Mouse (Mus musculus): ENCODE results near the gene Zfyve26. TPM values are rescaled to one million over a fixed set of nuclear protein-coding genes. Genes with fewer than 3 reads are reported as not detected.
"Not testable (repeated sequence)": the region's sequence is repeated elsewhere in the genome, so short reads cannot be mapped to it uniquely, and the experiment has no call there.

Zfyve26 gene
- total and polyA plus RNA-seq, 3 experiments: 10.8 to 14.8 (median 14.3) TPM

- intact Hi-C loops (cut with DNase I): no loop called here
- 88% methylated on average over 2 of the region's 2 CpGs for WGBS
- H3K79me2 ChIP-seq (replicated peaks; ENCODE audit: control insufficient read depth, insufficient read depth, low read length): no peaks in the 10 kb centered on the region; the same call in 1 of the 2 replicates
- no peak overlapping the region for H3K4me3 ChIP-seq
- no peak for TF ChIP-seq EP300 (IDR thresholded peaks at IDR 0.05; ENCODE audit: insufficient read depth, low read depth, low read length)
- TF ChIP-seq POLR2A (IDR thresholded peaks at IDR 0.05; ENCODE audit: insufficient read depth, low read depth, low read length): no peak
- H3K27ac ChIP-seq: no peak overlapping the region
- no peaks in the 10 kb centered on the region for H3K27me3 ChIP-seq (ENCODE audit: control insufficient read depth, insufficient read depth, low read length)
- H3K36me3 ChIP-seq (ENCODE audit: control insufficient read depth, insufficient read depth, low read length): no peaks in the 10 kb centered on the region
- H3K4me1 ChIP-seq (ENCODE audit: control insufficient read depth, insufficient read depth, low read length): no peaks in the 10 kb centered on the region
- no peak overlapping the region for H3K9ac ChIP-seq (ENCODE audit: low read depth, low read length)
- no peak for DNase-seq
Measured at GRCm38 (mm10) chr12:79327868-79328267, 31.8 kb upstream of the Zfyve26 start.

GRCm38 (mm10) chr12:79326745-79327144, 30.6 kb upstream of the Zfyve26 start:
- DNase-seq: no peak
- intact Hi-C loops (cut with DNase I): no loop called here
- TF ChIP-seq EP300 (IDR thresholded peaks at IDR 0.05; ENCODE audit: insufficient read depth, low read depth, low read length): no peak
- TF ChIP-seq CTCF (IDR thresholded peaks at IDR 0.05): no peak
- TF ChIP-seq POLR2A (IDR thresholded peaks at IDR 0.05; ENCODE audit: insufficient read depth, low read depth, low read length): no peak
- no peak overlapping the region for H3K4me3 ChIP-seq
- WGBS: 85% methylated on average over 2 of the region's 2 CpGs
- no peaks in the 10 kb centered on the region for H3K27me3 ChIP-seq (ENCODE audit: control insufficient read depth, insufficient read depth, low read length)
- H3K27ac ChIP-seq: no peak overlapping the region
- no peaks in the 10 kb centered on the region; the same call in 1 of the 2 replicates for H3K79me2 ChIP-seq (replicated peaks; ENCODE audit: control insufficient read depth, insufficient read depth, low read length)
- no peaks in the 10 kb centered on the region for H3K36me3 ChIP-seq (ENCODE audit: control insufficient read depth, insufficient read depth, low read length)
- H3K9ac ChIP-seq (ENCODE audit: low read depth, low read length): no peak overlapping the region
- H3K4me1 ChIP-seq (ENCODE audit: control insufficient read depth, insufficient read depth, low read length): no peaks in the 10 kb centered on the region

GRCm38 (mm10) chr12:79326236-79326635, 30.1 kb upstream of the Zfyve26 start:
- no peaks in the 10 kb centered on the region for H3K27me3 ChIP-seq (ENCODE audit: control insufficient read depth, insufficient read depth, low read length)
- no peak overlapping the region for H3K27ac ChIP-seq
- TF ChIP-seq POLR2A (IDR thresholded peaks at IDR 0.05; ENCODE audit: insufficient read depth, low read depth, low read length) (no peak), CTCF (IDR thresholded peaks at IDR 0.05) (no peak), EP300 (IDR thresholded peaks at IDR 0.05; ENCODE audit: insufficient read depth, low read depth, low read length) (no peak)
- H3K4me3 ChIP-seq: no peak overlapping the region
- H3K9ac ChIP-seq (ENCODE audit: low read depth, low read length): no peak overlapping the region
- DNase-seq: no peak
- 46% methylated on average over 2 of the region's 2 CpGs for WGBS
- intact Hi-C loops (cut with DNase I): no loop called here
- no peaks in the 10 kb centered on the region; the same call in 1 of the 2 replicates for H3K79me2 ChIP-seq (replicated peaks; ENCODE audit: control insufficient read depth, insufficient read depth, low read length)
- H3K4me1 ChIP-seq (ENCODE audit: control insufficient read depth, insufficient read depth, low read length): no peaks in the 10 kb centered on the region
- H3K36me3 ChIP-seq (ENCODE audit: control insufficient read depth, insufficient read depth, low read length): no peaks in the 10 kb centered on the region

- H3K27ac ChIP-seq; H3K9ac ChIP-seq (ENCODE audit: low read depth, low read length); H3K36me3 ChIP-seq (ENCODE audit: control insufficient read depth, insufficient read depth, low read length); H3K4me1 ChIP-seq (ENCODE audit: control insufficient read depth, insufficient read depth, low read length); H3K4me3 ChIP-seq; H3K27me3 ChIP-seq (ENCODE audit: control insufficient read depth, insufficient read depth, low read length); H3K79me2 ChIP-seq (replicated peaks; ENCODE audit: control insufficient read depth, insufficient read depth, low read length); DNase-seq; intact Hi-C loops (cut with DNase I): not testable (repeated sequence)
- WGBS: 51% methylated on average over 2 of the region's 2 CpGs
- TF ChIP-seq CTCF (IDR thresholded peaks at IDR 0.05): peak; percentile 77
Measured at GRCm38 (mm10) chr12:79322539-79322938, 26.4 kb upstream of the Zfyve26 start.

- Histone ChIP-seq H3K9ac (ENCODE audit: low read depth, low read length) (no peak overlapping the region), H3K4me1 (ENCODE audit: control insufficient read depth, insufficient read depth, low read length) (no peaks in the 10 kb centered on the region), H3K27me3 (ENCODE audit: control insufficient read depth, insufficient read depth, low read length) (no peaks in the 10 kb centered on the region), H3K36me3 (ENCODE audit: control insufficient read depth, insufficient read depth, low read length) (no peaks in the 10 kb centered on the region), H3K4me3 (no peak overlapping the region), H3K27ac (no peak overlapping the region), H3K79me2 (replicated peaks; ENCODE audit: control insufficient read depth, insufficient read depth, low read length) (no peaks in the 10 kb centered on the region; the same call in 1 of the 2 replicates)
- WGBS: 67% methylated on average over 5 of the region's 5 CpGs
- intact Hi-C loops (cut with DNase I): no loop called here
- TF ChIP-seq EP300 (IDR thresholded peaks at IDR 0.05; ENCODE audit: insufficient read depth, low read depth, low read length) (no peak), CTCF (IDR thresholded peaks at IDR 0.05) (no peak), POLR2A (IDR thresholded peaks at IDR 0.05; ENCODE audit: insufficient read depth, low read depth, low read length) (no peak)
- no peak for DNase-seq
Measured at GRCm38 (mm10) chr12:79320895-79321294, 24.8 kb upstream of the Zfyve26 start.

- WGBS: 93% methylated on average over 5 of the region's 5 CpGs
- intact Hi-C loops (cut with DNase I): no loop called here
- DNase-seq: no peak
Measured at GRCm38 (mm10) chr12:79317339-79317738, 21.2 kb upstream of the Zfyve26 start.

More at GRCm38 (mm10) chr12:79317339-79317738, 21.2 kb upstream of the Zfyve26 start:
- Histone ChIP-seq H3K79me2 (replicated peaks; ENCODE audit: control insufficient read depth, insufficient read depth, low read length) (no peaks in the 10 kb centered on the region), H3K27me3 (ENCODE audit: control insufficient read depth, insufficient read depth, low read length) (no peaks in the 10 kb centered on the region), H3K27ac (no peak overlapping the region), H3K4me3 (no peak overlapping the region), H3K9ac (ENCODE audit: low read depth, low read length) (no peak overlapping the region), H3K4me1 (ENCODE audit: control insufficient read depth, insufficient read depth, low read length) (no peaks in the 10 kb centered on the region), H3K36me3 (ENCODE audit: control insufficient read depth, insufficient read depth, low read length) (no peaks in the 10 kb centered on the region)
- no peak for TF ChIP-seq CTCF (IDR thresholded peaks at IDR 0.05)
- TF ChIP-seq EP300 (IDR thresholded peaks at IDR 0.05; ENCODE audit: insufficient read depth, low read depth, low read length): no peak

Data from heart, adult 2 months (tissue).